Mouse (Mus musculus) bone marrow, adult 2 months (tissue): Measurements from ENCODE around the gene Dnaaf5.

ENCODE experiments used
- CTCF ChIP-seq: fragments of 200-500 bp; IDR thresholded peaks from 2 replicates; pipeline ENCODE4 v1.5.1; 2011; ENCODE audit warnings: low read length, control low read depth; ENCODE audit not compliant: control insufficient read depth, insufficient read depth
- POLR2A ChIP-seq: fragments of 200-500 bp; IDR thresholded peaks from 2 replicates; pipeline ENCODE4 v1.6.1; 2011; ENCODE audit warnings: low read depth, mild to moderate bottlenecking, control low read depth, low read length, borderline replicate concordance; ENCODE audit not compliant: control insufficient read depth

DNA sequence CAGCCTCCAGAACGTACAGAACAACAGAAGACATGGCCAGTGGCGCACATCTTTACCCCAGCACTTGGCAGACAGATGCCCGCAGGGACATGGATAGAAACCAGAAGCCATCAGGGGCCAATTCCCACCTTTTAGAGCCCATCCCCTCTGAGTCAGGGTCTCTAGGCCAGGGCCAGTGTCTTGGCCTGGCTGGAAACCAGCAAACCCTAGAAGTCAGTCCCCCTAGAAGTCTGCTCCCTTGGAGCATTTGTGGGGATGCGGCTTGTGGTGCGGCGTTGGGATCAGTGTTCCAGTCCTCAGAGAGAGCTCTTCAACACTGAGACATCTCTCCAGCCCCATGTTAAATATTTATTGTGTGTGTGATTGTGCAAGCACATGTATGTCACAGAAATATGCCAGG is 12.8 kb upstream of the Dnaaf5 start:
- TF ChIP-seq CTCF, result no peak
- TF ChIP-seq POLR2A, result no peak
